Mouse (Mus musculus) midbrain, embryonic 11.5 days (tissue): ENCODE data around the gene Pkp1. TPM values are rescaled to one million over a fixed set of nuclear protein-coding genes. Genes with fewer than 3 reads are reported as not detected.

Source experiments
- ATAC-seq: fragments of 200-750 bp; cut with Nextera tagmentation; 2 replicates; pipeline ENCODE4 v1.8.0; 2017; ENCODE audit warnings: moderate TSS enrichment, moderate library complexity; ENCODE audit not compliant: low FRiP score
- DNase-seq: peaks from one replicate; pipeline ENCODE4 v3.0.0; 2015; ENCODE audit warnings: low spot score; ENCODE audit errors: missing footprints
- H3K27ac ChIP-seq: fragments of 300-500 bp; sonication (generic); 2 replicates; pipeline ENCODE4 v1.5.1; 2014; ENCODE audit warnings: low read depth, low read length
- H3K27me3 ChIP-seq: fragments of 300-500 bp; sonication (generic); 2 replicates; pipeline ENCODE4 v1.6.1; 2014; ENCODE audit warnings: mild to moderate bottlenecking, low read length, moderate library complexity, mixed read lengths; ENCODE audit not compliant: control insufficient read depth, insufficient read depth
- H3K36me3 ChIP-seq: fragments of 300-500 bp; sonication (generic); 2 replicates; pipeline ENCODE4 v1.6.1; 2014; ENCODE audit warnings: mild to moderate bottlenecking, low read length, moderate library complexity, mixed read lengths; ENCODE audit not compliant: control insufficient read depth, insufficient read depth
- H3K4me1 ChIP-seq: fragments of 300-500 bp; sonication (generic); 2 replicates; pipeline ENCODE4 v1.6.1; 2014; ENCODE audit warnings: low read length; ENCODE audit not compliant: control insufficient read depth, insufficient read depth
- H3K4me2 ChIP-seq: fragments of 300-500 bp; sonication (generic); 2 replicates; pipeline ENCODE4 v1.6.1; 2014; ENCODE audit warnings: mild to moderate bottlenecking, moderate library complexity
- H3K4me3 ChIP-seq: fragments of 300-500 bp; sonication (generic); 2 replicates; pipeline ENCODE4 v1.5.1; 2014; ENCODE audit warnings: low read depth, low read length
- H3K9ac ChIP-seq: fragments of 300-500 bp; sonication (generic); 2 replicates; pipeline ENCODE4 v1.6.1; 2014; ENCODE audit warnings: low read length
- H3K9me3 ChIP-seq: fragments of 300-500 bp; sonication (generic); 2 replicates; pipeline ENCODE4 v1.6.1; 2016; ENCODE audit warnings: low read length; ENCODE audit not compliant: control insufficient read depth
- WGBS: fragments of 180-500 bp; shearing (Covaris S2); extraction: QIAGEN DNeasy Blood & Tissue Kit; methylation state at CpG from one replicate; pipeline ENCODE4 v1.1.7; 2014; 5-methylcytosine and 5-hydroxymethylcytosine counted together
- polyA plus RNA-seq: library from polyadenylated mRNA; unstranded; fragments of >200 nt; fragmentation: Nextera tagmentation; extraction: Ambion mirVana; gene quantifications from 2 replicates; pipeline ENCODE4 v1.2.1, GENCODE M21; 2014

Pkp1 gene
- polyA plus RNA-seq, 1 experiment from 2014 or later, result 0.11 TPM

- H3K4me2 ChIP-seq, result no peak overlapping the region
- H3K4me1 ChIP-seq, result no peaks in the 10 kb centered on the region
- H3K27ac ChIP-seq, result no peak overlapping the region
- H3K9me3 ChIP-seq, result no peaks in the 10 kb centered on the region
- no peaks in the 10 kb centered on the region for H3K36me3 ChIP-seq
- no peaks in the 10 kb centered on the region for H3K27me3 ChIP-seq
- ATAC-seq (no peak), DNase-seq (peak; percentile 41)
- H3K9ac ChIP-seq, result no peak overlapping the region
- no peak overlapping the region for H3K4me3 ChIP-seq
- 97% methylated on average over 2 of the region's 2 CpGs for WGBS
These were observed 24.7 kb upstream of the Pkp1 start for GRCm38 (mm10) chr1:135943713-135944112.

GRCm38 (mm10) chr1:135942116-135942515, 23.1 kb upstream of the Pkp1 start:
- 38% methylated on average over 7 of the region's 7 CpGs for WGBS
- H3K4me1 ChIP-seq, result no peaks in the 10 kb centered on the region
- no peaks in the 10 kb centered on the region for H3K27me3 ChIP-seq
- DNase-seq (peak; percentile 83), ATAC-seq (no peak)
- H3K9me3 ChIP-seq, result no peaks in the 10 kb centered on the region
- H3K4me2 ChIP-seq, result no peak overlapping the region
- no peak overlapping the region for H3K9ac ChIP-seq
- no peak overlapping the region for H3K27ac ChIP-seq
- H3K36me3 ChIP-seq, result no peaks in the 10 kb centered on the region
- no peak overlapping the region for H3K4me3 ChIP-seq

GRCm38 (mm10) chr1:135941259-135942006, 22.4 kb upstream of the Pkp1 start:
- Histone ChIP-seq H3K27ac (no peak overlapping the region), H3K27me3 (no peaks in the 10 kb centered on the region), H3K4me1 (no peaks in the 10 kb centered on the region), H3K36me3 (no peaks in the 10 kb centered on the region), H3K9ac (no peak overlapping the region), H3K4me2 (no peak overlapping the region), H3K4me3 (no peak overlapping the region), H3K9me3 (no peaks in the 10 kb centered on the region)
- WGBS, result 79% methylated on average over 6 of the region's 6 CpGs
- DNase-seq, result no peak
- no peak for ATAC-seq

- WGBS, result 87% methylated on average over 1 of the region's 1 CpGs
- Histone ChIP-seq H3K4me3 (no peak overlapping the region), H3K4me1 (no peaks in the 10 kb centered on the region), H3K9me3 (no peaks in the 10 kb centered on the region), H3K36me3 (no peaks in the 10 kb centered on the region), H3K4me2 (no peak overlapping the region), H3K27ac (no peak overlapping the region), H3K9ac (no peak overlapping the region), H3K27me3 (no peaks in the 10 kb centered on the region)
- no peak for DNase-seq
- no peak for ATAC-seq
These were observed 17.1 kb upstream of the Pkp1 start for GRCm38 (mm10) chr1:135936091-135936490.

GRCm38 (mm10) chr1:135933704-135934293, 14.8 kb upstream of the Pkp1 start:
- 87% methylated on average over 18 of the region's 18 CpGs for WGBS
- H3K27ac ChIP-seq, result no peak overlapping the region
- H3K9me3 ChIP-seq, result no peaks in the 10 kb centered on the region
- H3K4me2 ChIP-seq, result no peak overlapping the region
- no peaks in the 10 kb centered on the region for H3K27me3 ChIP-seq
- H3K4me3 ChIP-seq, result no peak overlapping the region
- DNase-seq, result no peak
- H3K9ac ChIP-seq, result no peak overlapping the region
- no peaks in the 10 kb centered on the region for H3K36me3 ChIP-seq
- ATAC-seq, result no peak
- no peaks in the 10 kb centered on the region for H3K4me1 ChIP-seq

- Histone ChIP-seq H3K27me3 (no peaks in the 10 kb centered on the region), H3K9me3 (no peaks in the 10 kb centered on the region), H3K4me2 (no peak overlapping the region), H3K36me3 (no peaks in the 10 kb centered on the region), H3K9ac (no peak overlapping the region), H3K4me3 (no peak overlapping the region), H3K4me1 (no peaks in the 10 kb centered on the region), H3K27ac (no peak overlapping the region)
- DNase-seq (no peak), ATAC-seq (no peak)
- 58% methylated on average over 3 of the region's 3 CpGs for WGBS
These were observed 10.9 kb upstream of the Pkp1 start for GRCm38 (mm10) chr1:135929876-135930275.

- 73% methylated on average over 5 of the region's 5 CpGs for WGBS
- Histone ChIP-seq H3K4me3 (no peak overlapping the region), H3K4me2 (no peak overlapping the region), H3K4me1 (no peaks in the 10 kb centered on the region), H3K27ac (no peak overlapping the region), H3K27me3 (peaks cover 3% of the 10 kb centered on the region; the same call in 1 of the 2 replicates), H3K9ac (no peak overlapping the region), H3K36me3 (no peaks in the 10 kb centered on the region), H3K9me3 (no peaks in the 10 kb centered on the region)
- ATAC-seq (no peak), DNase-seq (no peak)
These were observed 6.8 kb upstream of the Pkp1 start for GRCm38 (mm10) chr1:135925848-135926247.

- no peak overlapping the region for H3K27ac ChIP-seq
- H3K4me2 ChIP-seq, result no peak overlapping the region
- 77% methylated on average over 5 of the region's 5 CpGs for WGBS
- H3K9ac ChIP-seq, result no peak overlapping the region
- H3K36me3 ChIP-seq, result no peaks in the 10 kb centered on the region
- H3K4me3 ChIP-seq, result no peak overlapping the region
- peaks cover 16% of the 10 kb centered on the region for H3K27me3 ChIP-seq
- no peaks in the 10 kb centered on the region for H3K4me1 ChIP-seq
- ATAC-seq, result no peak
- H3K9me3 ChIP-seq, result no peaks in the 10 kb centered on the region
- DNase-seq, result peak; percentile 35
These were observed 5.5 kb upstream of the Pkp1 start for GRCm38 (mm10) chr1:135924377-135924994.

GRCm38 (mm10) chr1:135923229-135923628, 4.2 kb upstream of the Pkp1 start:
- H3K4me1 ChIP-seq, result peaks cover 5% of the 10 kb centered on the region; the same call in 1 of the 2 replicates
- H3K27me3 ChIP-seq, result peaks cover 28% of the 10 kb centered on the region
- H3K27ac ChIP-seq, result no peak overlapping the region
- DNase-seq (no peak), ATAC-seq (no peak)
- WGBS, result 80% methylated on average over 7 of the region's 7 CpGs
- no peaks in the 10 kb centered on the region for H3K9me3 ChIP-seq
- no peak overlapping the region for H3K4me3 ChIP-seq
- no peak overlapping the region for H3K9ac ChIP-seq
- no peak overlapping the region for H3K4me2 ChIP-seq
- no peaks in the 10 kb centered on the region for H3K36me3 ChIP-seq
